Mouse (Mus musculus): ENCODE results near the gene Bbc3. TPM values are rescaled to one million over a fixed set of nuclear protein-coding genes. Genes with fewer than 3 reads are reported as not detected.

Gene Bbc3
- polyA plus RNA-seq, 1 experiment: 63.0 TPM

DNA sequence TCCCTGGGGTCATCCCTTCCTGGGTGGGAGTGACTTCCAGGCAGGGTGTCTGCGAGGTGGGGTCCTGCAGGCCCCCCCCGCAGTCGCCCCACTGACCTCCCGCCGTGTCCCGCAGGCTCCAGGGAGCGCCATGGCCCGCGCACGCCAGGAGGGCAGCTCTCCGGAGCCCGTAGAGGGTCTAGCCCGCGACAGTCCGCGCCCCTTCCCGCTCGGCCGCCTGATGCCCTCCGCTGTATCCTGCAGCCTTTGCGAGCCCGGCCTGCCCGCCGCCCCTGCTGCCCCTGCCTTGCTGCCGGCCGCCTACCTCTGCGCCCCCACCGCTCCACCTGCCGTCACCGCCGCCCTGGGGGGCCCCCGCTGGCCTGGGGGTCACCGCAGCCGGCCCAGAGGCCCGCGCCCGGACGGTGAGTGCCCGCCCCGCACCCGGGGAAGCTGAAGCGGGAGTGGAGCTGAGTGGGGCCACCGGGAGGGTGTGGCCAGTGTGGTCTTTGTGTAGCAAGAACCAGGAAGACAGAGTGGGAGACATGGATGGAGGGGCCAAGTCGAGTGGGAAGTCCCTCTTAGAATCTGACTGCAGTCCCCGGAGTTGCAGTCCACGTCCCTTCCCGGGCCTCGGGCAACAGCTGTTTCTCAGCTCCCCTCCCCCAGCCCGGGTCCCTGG lies 3.9 kb downstream of the Bbc3 start:
- peak overlapping the region; percentile 89 for H3K4me3 ChIP-seq (replicated peaks)
- no peak for TF ChIP-seq GATA1 (IDR thresholded peaks at IDR 0.05; ENCODE audit: low read length)
- TF ChIP-seq TAL1 (IDR thresholded peaks at IDR 0.05; ENCODE audit: low read length): no peak
- no peaks in the 10 kb centered on the region; the same call in 1 of the 2 replicates for H3K9me3 ChIP-seq (ENCODE audit: control insufficient read depth, low read length)
- peaks cover 22% of the 10 kb centered on the region for H3K36me3 ChIP-seq (ENCODE audit: control insufficient read depth)
- H3K4me1 ChIP-seq (ENCODE audit: control insufficient read depth): peaks cover 79% of the 10 kb centered on the region
- H3K27me3 ChIP-seq (ENCODE audit: control insufficient read depth): peaks cover 34% of the 10 kb centered on the region

DNA sequence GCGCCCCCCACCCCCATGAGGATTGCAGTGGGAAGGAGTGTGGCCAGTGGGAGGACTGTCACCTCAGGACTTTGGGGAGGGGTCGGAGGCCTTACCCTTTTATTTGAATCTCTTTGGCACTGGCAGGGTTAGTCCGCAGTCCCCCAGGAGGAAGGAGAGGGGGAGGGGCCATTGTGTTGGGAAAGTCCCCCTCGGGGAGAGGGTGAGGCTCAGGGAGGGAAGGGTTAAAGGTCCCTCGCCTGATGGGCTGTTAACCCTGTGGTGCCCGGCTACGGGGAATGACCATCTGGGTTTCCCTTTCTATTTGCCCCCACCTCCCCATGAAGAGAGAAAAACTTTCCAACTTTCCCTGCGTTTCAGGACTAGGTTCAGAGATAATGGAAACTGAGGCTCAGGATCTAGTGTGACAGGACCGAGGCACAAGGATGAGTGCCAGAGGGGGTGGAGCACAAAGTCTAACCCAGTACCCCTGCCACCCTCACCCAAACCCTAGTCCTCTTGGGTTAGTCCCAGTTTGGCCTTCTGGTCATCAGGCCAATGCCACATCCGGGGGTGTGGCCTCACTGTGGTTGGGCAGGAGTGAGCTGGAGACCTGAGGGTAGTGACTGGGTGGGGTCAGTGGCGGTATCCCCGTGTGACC lies 4.6 kb downstream of the Bbc3 start:
- H3K9me3 ChIP-seq (ENCODE audit: control insufficient read depth, low read length): no peaks in the 10 kb centered on the region; the same call in 1 of the 2 replicates
- TF ChIP-seq TAL1 (IDR thresholded peaks at IDR 0.05; ENCODE audit: low read length) (no peak), GATA1 (IDR thresholded peaks at IDR 0.05; ENCODE audit: low read length) (no peak)
- H3K27me3 ChIP-seq (ENCODE audit: control insufficient read depth): peaks cover 34% of the 10 kb centered on the region
- H3K36me3 ChIP-seq (ENCODE audit: control insufficient read depth): peaks cover 28% of the 10 kb centered on the region
- peak overlapping the region; percentile 89 for H3K4me3 ChIP-seq (replicated peaks)
- peaks cover 77% of the 10 kb centered on the region for H3K4me1 ChIP-seq (ENCODE audit: control insufficient read depth)

DNA sequence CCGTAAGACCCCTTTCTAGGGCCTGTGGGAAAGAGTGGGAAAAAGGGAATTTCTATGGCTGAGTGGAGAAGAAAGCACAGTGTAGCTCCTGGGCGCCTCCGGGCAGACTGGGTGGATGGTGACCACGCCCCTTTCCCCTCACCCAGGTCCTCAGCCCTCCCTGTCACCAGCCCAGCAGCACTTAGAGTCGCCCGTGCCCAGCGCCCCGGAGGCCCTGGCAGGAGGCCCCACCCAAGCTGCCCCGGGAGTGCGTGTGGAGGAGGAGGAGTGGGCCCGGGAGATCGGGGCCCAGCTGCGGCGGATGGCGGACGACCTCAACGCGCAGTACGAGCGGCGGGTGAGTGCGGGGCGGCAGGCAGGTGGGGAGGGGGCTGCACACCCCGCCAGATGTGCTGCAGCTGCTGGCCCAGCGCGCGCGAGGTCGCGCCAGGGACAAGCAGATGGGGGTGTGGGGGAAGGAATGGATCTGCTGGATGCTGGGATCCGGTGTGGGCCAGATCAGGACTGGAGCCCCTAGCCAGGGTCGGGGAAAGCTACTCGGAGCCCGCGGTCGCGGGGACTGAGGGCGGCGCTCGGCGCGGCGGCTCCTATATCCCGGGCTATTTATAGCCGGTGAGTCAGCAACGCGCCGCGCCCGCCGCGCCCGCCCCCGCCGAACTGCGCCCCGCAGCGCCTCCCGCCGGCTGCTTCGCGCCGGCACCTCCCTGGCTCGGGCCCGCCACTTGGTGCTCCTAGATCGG lies 5.5 kb downstream of the Bbc3 start:
- Histone ChIP-seq H3K9me3 (ENCODE audit: control insufficient read depth, low read length) (no peaks in the 10 kb centered on the region; the same call in 1 of the 2 replicates), H3K27me3 (ENCODE audit: control insufficient read depth) (peaks cover 34% of the 10 kb centered on the region), H3K4me1 (ENCODE audit: control insufficient read depth) (peaks cover 72% of the 10 kb centered on the region), H3K36me3 (ENCODE audit: control insufficient read depth) (peaks cover 35% of the 10 kb centered on the region), H3K4me3 (replicated peaks) (peak overlapping the region; percentile 89)
- TF ChIP-seq TAL1 (IDR thresholded peaks at IDR 0.05; ENCODE audit: low read length) (no peak), GATA1 (IDR thresholded peaks at IDR 0.05; ENCODE audit: low read length) (no peak)

- Histone ChIP-seq H3K27me3 (ENCODE audit: control insufficient read depth) (peaks cover 34% of the 10 kb centered on the region), H3K9me3 (ENCODE audit: control insufficient read depth, low read length) (no peaks in the 10 kb centered on the region; the same call in 1 of the 2 replicates), H3K36me3 (ENCODE audit: control insufficient read depth) (peaks cover 37% of the 10 kb centered on the region), H3K4me3 (replicated peaks) (peak overlapping the region; percentile 89), H3K4me1 (ENCODE audit: control insufficient read depth) (peaks cover 65% of the 10 kb centered on the region)
- TF ChIP-seq GATA1 (IDR thresholded peaks at IDR 0.05; ENCODE audit: low read length) (no peak), TAL1 (IDR thresholded peaks at IDR 0.05; ENCODE audit: low read length) (no peak)
Measured at GRCm38 (mm10) chr7:16314221-16314775, 6.1 kb downstream of the Bbc3 start.

- Histone ChIP-seq H3K9me3 (ENCODE audit: control insufficient read depth, low read length) (no peaks in the 10 kb centered on the region; the same call in 1 of the 2 replicates), H3K27me3 (ENCODE audit: control insufficient read depth) (peaks cover 33% of the 10 kb centered on the region), H3K36me3 (ENCODE audit: control insufficient read depth) (peaks cover 40% of the 10 kb centered on the region), H3K4me1 (ENCODE audit: control insufficient read depth) (peaks cover 56% of the 10 kb centered on the region), H3K4me3 (replicated peaks) (no peak overlapping the region)
- TF ChIP-seq GATA1 (IDR thresholded peaks at IDR 0.05; ENCODE audit: low read length) (no peak), TAL1 (IDR thresholded peaks at IDR 0.05; ENCODE audit: low read length) (no peak)
Measured at GRCm38 (mm10) chr7:16315222-16315759, 7.1 kb downstream of the Bbc3 start.

GRCm38 (mm10) chr7:16317094-16317493 lies 8.9 kb downstream of the Bbc3 start:
- Histone ChIP-seq H3K4me1 (ENCODE audit: control insufficient read depth) (peaks cover 38% of the 10 kb centered on the region), H3K27me3 (ENCODE audit: control insufficient read depth) (peaks cover 15% of the 10 kb centered on the region), H3K4me3 (replicated peaks) (no peak overlapping the region), H3K9me3 (ENCODE audit: control insufficient read depth, low read length) (no peaks in the 10 kb centered on the region; the same call in 1 of the 2 replicates), H3K36me3 (ENCODE audit: control insufficient read depth) (peaks cover 40% of the 10 kb centered on the region)
- TF ChIP-seq TAL1 (IDR thresholded peaks at IDR 0.05; ENCODE audit: low read length): no peak
- no peak for TF ChIP-seq GATA1 (IDR thresholded peaks at IDR 0.05; ENCODE audit: low read length)

DNA sequence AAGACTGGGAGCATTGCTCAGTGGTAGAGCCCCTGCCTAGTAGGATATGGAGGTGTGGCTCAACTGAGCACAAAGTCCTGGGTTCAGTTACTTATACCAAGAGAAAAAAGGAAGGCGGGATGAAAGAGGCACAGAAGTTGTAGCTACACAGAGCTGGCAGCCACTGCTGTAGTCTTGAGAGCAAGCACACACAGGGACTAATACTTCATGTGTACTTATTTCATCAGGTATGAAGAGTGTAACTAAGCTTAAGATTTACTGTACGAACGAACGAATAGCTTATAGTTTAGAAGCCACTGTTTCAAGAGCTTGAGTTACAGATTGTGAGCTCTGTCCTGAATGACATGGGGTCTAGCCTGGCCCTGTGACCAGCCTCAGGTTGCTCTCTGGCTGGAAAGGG lies 11.0 kb downstream of the Bbc3 start:
- Histone ChIP-seq H3K4me1 (ENCODE audit: control insufficient read depth) (peaks cover 18% of the 10 kb centered on the region), H3K9me3 (ENCODE audit: control insufficient read depth, low read length) (no peaks in the 10 kb centered on the region), H3K36me3 (ENCODE audit: control insufficient read depth) (peaks cover 50% of the 10 kb centered on the region), H3K27me3 (ENCODE audit: control insufficient read depth) (no peaks in the 10 kb centered on the region), H3K4me3 (replicated peaks) (no peak overlapping the region)
- TF ChIP-seq GATA1 (IDR thresholded peaks at IDR 0.05; ENCODE audit: low read length): no peak
- TF ChIP-seq TAL1 (IDR thresholded peaks at IDR 0.05; ENCODE audit: low read length): no peak

- Histone ChIP-seq H3K27me3 (ENCODE audit: control insufficient read depth) (no peaks in the 10 kb centered on the region), H3K9me3 (ENCODE audit: control insufficient read depth, low read length) (no peaks in the 10 kb centered on the region), H3K4me1 (ENCODE audit: control insufficient read depth) (peaks cover 6% of the 10 kb centered on the region), H3K4me3 (replicated peaks) (no peak overlapping the region), H3K36me3 (ENCODE audit: control insufficient read depth) (peaks cover 53% of the 10 kb centered on the region)
- TF ChIP-seq TAL1 (IDR thresholded peaks at IDR 0.05; ENCODE audit: low read length) (no peak), GATA1 (IDR thresholded peaks at IDR 0.05; ENCODE audit: low read length) (no peak)
Measured at GRCm38 (mm10) chr7:16320479-16320878, 12.3 kb downstream of the Bbc3 start.
